Mouse (Mus musculus): ENCODE measurements around the gene Amh.

The Amh gene

DNA sequence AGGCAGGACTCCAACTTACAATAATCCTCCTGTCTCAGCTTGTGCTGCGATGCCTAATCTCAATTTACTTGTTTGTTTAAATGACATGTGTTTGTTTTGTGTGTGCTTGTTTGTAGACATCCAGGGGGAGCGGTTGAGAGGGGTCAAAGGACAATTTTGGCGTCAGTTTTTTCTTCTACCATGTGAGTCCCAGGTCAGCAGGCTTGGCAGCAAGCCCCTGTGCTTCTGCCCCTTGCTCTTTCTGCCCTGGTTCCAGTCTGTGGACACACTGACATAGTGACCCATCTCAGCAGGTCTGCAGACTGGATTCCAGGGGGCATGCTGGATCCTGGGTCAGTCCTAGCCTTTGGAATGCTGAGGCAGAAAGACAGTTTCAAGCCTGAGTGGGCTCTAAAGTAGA lies 14.4 kb downstream of the Amh start:
- in situ Hi-C loops (cut with MboI; ENCODE audit: low pct_unique_long_range_greater_than_20kb in 1 of 2, low sequenced_read_pairs in 2 of 2, unreplicated experiment in 1 of 2): no loop called here

DNA sequence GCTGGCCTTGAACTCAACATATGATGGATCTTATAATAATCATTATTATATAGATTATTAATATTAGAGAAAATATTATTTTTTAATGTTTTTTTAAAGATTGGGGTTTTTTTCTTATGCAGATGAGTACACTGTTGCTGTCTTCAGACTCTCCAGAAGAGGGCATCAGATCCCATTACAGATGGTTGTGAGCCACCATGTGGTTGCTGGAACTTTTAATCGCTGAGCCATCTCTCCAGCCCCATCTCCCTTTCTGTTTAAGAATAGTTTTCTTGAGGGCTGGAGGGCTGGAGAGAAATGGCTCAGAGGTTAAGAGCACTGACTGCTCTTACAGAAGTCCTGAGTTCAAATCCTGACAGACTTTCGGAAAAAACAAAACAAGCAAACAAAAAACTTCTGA lies 16.9 kb downstream of the Amh start:
- in situ Hi-C loops (cut with MboI; ENCODE audit: low pct_unique_long_range_greater_than_20kb in 1 of 2, low sequenced_read_pairs in 2 of 2, unreplicated experiment in 1 of 2): loop anchor here (5.0 to 10.0 kb wide), 3 partner anchors 55 to 175 kb away; no protein-coding TSS in a partner anchor

DNA sequence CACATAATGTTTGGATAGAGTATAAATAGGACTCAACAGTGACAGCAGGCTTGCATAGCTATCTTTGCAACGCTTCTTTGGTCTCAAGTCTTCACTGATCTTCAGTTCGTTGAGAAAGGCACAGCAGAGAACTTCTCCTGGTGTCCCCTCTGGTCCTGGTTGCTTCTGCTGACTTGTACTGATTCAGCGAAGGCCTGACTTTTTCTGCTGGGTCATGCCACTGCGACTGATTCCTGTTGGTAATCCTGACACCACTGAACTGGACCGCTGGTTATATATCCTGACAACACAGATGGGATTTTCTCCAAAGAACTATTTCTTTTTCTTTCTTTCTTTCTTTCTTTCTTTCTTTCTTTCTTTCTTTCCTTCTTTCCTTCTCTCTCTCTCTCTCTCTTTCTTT lies 17.5 kb downstream of the Amh start:
- in situ Hi-C loops (cut with MboI; ENCODE audit: low pct_unique_long_range_greater_than_20kb in 1 of 2, low sequenced_read_pairs in 2 of 2, unreplicated experiment in 1 of 2): loop anchor here (5.0 to 10.0 kb wide), 3 partner anchors 55 to 175 kb away; no protein-coding TSS in a partner anchor

DNA sequence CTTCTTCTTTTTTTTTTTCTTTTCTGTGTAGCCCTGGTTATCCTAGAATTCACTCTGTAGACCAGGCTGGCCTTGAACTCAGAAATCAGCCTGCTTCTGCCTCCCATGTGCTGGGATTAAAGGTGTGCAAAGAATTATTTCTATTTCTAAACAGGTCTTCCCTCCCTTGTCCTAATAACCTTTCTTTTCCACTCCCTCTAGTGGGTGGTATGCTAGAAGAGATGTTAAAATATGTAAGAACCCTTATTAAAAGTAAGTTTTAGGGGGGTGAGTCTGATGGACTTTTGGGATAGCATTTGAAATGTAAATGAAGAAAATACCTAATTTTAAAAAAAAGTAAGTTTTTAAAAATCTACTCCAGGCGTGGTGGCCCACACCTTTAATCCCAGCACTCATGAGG lies 18.3 kb downstream of the Amh start:
- in situ Hi-C loops (cut with MboI; ENCODE audit: low pct_unique_long_range_greater_than_20kb in 1 of 2, low sequenced_read_pairs in 2 of 2, unreplicated experiment in 1 of 2): loop anchor here (5.0 to 10.0 kb wide), 3 partner anchors 54 to 174 kb away; no protein-coding TSS in a partner anchor

DNA sequence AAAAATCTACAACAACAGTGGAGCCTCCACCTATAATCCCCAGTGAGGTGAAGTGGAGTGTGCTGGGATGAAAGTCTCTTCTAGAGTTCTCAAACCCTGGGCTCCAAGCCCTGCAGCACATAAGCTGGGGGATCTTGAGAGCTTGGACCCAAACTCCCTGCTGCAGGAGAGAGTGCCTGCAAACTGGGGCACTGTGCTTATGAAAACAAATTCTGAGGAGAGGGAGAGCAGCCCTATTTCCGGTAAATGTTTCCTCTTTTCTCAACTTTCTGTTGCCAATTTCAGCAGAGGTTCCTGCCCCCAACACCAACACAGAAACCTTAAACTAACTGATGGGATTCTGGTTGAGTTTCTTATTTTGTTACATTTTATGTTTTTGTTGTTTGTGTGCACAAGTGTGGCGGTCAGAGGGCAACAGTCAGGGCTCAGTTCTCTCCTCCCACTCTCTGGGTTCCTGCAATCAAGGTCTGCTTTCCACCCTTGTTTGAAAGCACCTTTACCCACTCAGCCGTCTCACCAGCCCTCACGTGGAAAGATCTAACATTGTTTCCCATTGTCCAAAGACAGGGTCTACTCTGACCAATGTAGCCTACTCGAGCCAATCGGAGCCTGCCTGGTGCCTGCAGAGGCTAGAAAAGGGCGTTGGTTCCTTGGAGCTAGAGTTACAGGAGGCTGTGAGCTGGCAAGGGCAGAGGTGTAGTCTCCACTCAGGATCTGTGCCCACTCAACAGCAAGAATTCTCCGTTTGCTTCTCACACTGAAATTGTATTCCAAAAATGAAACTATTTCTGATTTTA lies 19.0 kb downstream of the Amh start:
- in situ Hi-C loops (cut with MboI; ENCODE audit: low pct_unique_long_range_greater_than_20kb in 1 of 2, low sequenced_read_pairs in 2 of 2, unreplicated experiment in 1 of 2): loop anchor here (5.0 to 10.0 kb wide), 3 partner anchors 53 to 173 kb away; no protein-coding TSS in a partner anchor

DNA sequence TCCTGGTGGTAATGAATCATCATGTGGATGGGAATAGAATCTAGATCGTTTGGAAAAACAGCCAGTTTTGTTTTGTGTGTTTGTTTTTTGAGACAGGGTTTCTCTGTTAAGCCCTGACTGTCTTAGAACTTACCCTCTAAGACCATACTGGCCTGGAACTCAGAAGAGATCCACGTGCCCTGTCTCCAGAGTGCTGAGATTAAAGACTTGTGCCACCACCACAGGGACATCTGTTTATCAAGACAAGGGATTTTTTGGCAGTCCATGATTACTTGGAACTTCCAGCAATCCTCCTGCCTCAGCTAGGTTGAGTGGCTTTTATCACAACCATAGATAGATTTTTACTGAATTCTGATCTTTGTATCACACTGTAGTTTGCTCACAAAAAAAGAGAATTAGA lies 19.8 kb downstream of the Amh start:
- in situ Hi-C loops (cut with MboI; ENCODE audit: low pct_unique_long_range_greater_than_20kb in 1 of 2, low sequenced_read_pairs in 2 of 2, unreplicated experiment in 1 of 2): loop anchor here (5.0 to 10.0 kb wide), 3 partner anchors 52 to 172 kb away; no protein-coding TSS in a partner anchor

DNA sequence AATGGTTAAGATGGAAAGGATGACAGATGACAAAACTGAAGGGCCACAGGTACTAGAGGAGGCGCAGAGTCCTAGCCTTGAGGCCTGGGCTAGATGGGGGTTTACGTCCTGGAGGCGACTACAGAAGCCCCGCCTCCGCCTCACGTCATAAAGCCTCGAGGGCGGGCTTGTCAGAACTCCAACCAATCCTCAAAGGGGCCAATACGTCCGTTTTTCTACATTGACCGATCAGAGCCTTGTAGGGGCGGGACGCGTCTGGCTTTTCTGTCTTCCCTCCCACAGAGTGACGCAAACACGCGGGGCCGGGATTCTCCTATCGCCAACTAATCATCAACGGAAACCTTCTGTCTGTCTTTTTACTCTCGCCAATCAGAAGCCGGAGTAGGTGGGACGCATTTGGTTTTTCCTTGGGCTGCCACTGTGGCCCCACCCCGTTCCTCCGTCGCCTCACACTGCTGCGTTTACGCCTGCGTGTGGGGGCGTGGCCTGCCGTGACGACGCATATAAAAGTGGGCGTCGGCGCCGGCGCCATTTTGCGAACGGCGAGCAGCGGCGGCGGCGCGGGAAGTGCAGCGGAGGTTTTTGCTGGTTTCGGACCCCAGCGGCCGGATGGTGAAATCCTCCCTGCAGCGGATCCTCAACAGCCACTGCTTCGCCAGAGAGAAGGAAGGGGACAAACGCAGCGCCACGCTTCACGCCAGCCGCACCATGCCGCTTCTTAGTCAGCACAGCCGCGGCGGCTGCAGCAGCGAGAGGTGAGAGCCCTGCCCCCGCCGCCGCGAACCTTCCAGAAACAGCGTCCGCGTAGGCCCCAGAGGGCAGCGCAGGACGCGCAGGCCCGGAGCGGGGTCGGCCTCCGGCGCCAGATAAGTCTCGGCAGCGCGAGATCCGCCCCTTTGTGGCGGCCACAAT lies 21.4 kb downstream of the Amh start, which contains the start of gene Oaz1:
Gene Oaz1 (plus strand): TSS at position 506 of the 912 bp plus-strand sequence.
- in situ Hi-C loops (cut with MboI; ENCODE audit: low pct_unique_long_range_greater_than_20kb in 1 of 2, low sequenced_read_pairs in 2 of 2, unreplicated experiment in 1 of 2): loop anchor here in 1 of 2 experiments (10.0 kb wide), 1 partner anchor 168 kb away; no protein-coding TSS in a partner anchor

DNA sequence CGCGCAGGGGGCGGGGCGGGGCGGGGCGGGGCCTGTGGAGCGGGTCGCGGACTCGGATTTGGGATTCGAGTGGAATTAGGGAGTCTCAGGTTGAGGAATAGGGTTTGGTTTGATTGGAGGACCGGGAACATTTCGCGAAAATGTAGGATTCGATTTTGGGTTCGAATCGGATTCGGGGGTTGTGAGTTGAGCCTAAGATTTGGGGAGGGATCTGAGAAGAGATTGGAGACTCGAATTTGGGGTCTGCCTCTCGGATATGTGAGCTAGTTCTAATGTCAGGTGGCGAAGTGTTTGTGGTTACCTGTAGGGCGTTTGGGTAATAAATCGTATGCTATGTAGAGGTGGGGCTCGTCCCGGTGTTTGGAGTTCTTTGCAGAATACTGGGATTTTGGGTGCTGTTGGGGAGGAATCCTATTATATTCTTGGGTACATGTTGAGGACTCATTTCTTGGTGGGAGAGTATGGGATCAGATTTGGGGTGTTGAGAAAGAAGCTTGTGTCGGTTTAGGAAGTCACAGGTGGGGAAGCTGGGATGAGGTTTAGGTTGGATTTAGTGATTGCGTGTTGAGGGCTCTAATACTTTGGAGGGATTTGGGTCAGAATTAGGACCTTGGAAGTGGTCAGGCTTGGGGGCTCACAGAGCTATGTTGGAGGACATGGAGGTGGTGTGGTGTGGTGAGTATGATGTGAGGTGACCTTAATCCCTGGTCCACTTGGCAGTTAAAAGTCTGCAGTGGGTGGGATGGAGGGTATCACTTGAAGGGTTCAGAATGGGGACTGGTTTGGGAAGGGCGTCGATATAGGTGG lies 22.2 kb downstream of the Amh start:
- in situ Hi-C loops (cut with MboI; ENCODE audit: low pct_unique_long_range_greater_than_20kb in 1 of 2, low sequenced_read_pairs in 2 of 2, unreplicated experiment in 1 of 2): loop anchor here in 1 of 2 experiments (10.0 kb wide), 1 partner anchor 168 kb away; no protein-coding TSS in a partner anchor

DNA sequence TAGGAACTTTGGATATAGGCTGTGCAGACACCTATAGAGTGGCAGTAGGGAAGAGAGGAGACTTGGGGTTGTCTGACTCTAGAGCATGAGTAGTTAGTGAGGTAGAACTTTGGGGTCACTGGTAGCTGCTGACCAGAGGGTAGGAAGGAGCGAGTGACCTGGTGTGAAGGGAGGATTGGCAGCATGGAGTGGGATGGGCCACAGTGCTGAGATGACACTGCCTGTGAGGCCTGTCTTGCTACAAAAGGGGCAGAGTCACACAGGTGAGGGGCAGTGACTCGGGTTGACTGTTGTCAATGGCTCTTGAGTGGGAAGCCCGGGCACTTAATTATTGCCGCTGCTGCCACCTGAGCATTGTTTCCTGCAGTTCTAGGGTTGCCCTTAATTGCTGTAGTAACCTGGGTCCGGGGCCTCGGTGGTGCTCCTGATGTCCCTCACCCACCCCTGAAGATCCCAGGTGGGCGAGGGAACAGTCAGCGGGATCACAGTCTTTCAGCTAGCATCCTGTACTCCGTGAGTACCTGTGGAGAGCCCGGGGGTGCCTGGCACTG lies 22.9 kb downstream of the Amh start:
- in situ Hi-C loops (cut with MboI; ENCODE audit: low pct_unique_long_range_greater_than_20kb in 1 of 2, low sequenced_read_pairs in 2 of 2, unreplicated experiment in 1 of 2): loop anchor here in 1 of 2 experiments (10.0 kb wide), 1 partner anchor 167 kb away; no protein-coding TSS in a partner anchor

DNA sequence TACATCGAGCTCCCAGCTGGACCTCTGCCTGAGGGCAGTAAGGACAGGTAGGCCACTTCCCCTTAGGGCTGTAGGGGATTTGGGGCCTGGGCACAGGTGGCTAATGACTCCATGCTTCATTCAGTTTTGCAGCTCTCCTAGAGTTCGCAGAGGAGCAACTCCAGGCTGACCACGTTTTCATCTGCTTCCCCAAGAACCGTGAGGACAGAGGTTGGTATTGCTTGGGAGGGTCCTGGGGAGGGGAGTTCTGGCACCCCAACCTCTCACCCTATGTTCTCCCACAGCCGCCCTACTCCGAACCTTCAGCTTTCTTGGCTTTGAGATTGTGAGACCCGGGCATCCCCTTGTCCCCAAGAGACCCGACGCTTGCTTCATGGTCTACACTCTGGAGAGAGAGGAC lies 23.5 kb downstream of the Amh start:
- in situ Hi-C loops (cut with MboI; ENCODE audit: low pct_unique_long_range_greater_than_20kb in 1 of 2, low sequenced_read_pairs in 2 of 2, unreplicated experiment in 1 of 2): loop anchor here in 1 of 2 experiments (10.0 kb wide), 1 partner anchor 166 kb away; no protein-coding TSS in a partner anchor

DNA sequence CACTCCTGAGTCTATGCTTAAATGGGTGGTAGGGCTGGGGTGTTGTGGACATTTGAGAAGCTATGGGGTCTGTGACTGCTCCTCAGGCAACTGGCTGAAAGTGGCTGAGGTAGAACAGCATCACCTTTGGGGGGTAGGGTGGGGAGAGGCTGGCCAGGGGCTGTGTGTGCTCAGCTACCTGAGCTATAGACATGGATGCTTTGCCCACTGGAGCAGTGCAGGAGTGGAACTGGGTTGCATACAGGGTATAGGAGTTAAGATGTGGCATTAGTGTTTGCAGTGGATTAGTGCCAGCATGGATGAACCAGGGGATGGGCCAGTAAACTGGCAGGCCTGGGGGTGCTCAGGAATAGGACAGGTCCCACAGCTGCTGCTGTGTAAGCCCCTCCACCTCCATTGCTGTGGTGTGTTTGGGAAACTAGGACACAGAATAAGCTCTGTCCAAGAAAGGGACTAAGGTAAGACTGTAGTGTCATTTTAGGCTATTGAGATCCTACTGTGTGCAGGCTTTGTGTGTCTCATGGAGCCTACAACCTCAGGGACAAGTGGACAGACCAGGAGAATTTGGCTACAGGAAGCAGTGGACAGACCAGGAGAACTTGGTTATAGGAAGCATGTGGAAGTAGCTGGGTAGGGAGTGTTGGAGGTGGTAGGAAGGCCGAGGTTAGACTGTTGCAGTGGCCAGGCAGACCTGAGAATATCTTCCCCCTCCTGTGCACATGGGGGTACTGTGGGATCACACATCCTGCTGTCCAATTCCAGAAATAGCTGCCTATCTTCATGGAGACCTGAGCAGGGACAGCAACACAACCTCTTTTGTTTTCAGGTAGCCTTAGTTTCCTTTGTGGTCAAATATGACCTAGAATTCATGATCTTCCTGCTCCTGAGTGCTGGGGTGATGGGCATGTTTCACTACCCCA lies 24.6 kb downstream of the Amh start:
- in situ Hi-C loops (cut with MboI; ENCODE audit: low pct_unique_long_range_greater_than_20kb in 1 of 2, low sequenced_read_pairs in 2 of 2, unreplicated experiment in 1 of 2): loop anchor here in 1 of 2 experiments (10.0 kb wide), 1 partner anchor 165 kb away; no protein-coding TSS in a partner anchor

DNA sequence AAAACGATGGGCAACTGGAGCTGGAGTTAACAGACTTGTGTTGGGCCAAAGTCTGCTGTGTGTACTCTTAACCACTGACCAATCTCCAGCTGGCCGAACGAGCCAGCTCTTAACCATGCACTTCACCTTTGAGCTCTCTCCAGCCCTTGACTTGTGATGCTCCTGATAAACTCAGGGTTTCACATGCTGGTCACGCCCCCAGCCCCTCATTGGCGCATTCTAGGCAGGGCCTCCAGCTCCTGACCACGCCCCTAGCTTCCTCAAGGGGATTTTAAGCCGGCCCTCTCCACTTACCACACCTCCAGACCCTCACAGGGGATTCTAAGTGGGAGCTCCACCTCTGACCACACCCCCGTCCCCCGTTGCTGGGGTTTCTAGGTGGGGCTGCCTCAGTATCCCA lies 26.1 kb downstream of the Amh start:
- in situ Hi-C loops (cut with MboI; ENCODE audit: low pct_unique_long_range_greater_than_20kb in 1 of 2, low sequenced_read_pairs in 2 of 2, unreplicated experiment in 1 of 2): no loop called here

DNA sequence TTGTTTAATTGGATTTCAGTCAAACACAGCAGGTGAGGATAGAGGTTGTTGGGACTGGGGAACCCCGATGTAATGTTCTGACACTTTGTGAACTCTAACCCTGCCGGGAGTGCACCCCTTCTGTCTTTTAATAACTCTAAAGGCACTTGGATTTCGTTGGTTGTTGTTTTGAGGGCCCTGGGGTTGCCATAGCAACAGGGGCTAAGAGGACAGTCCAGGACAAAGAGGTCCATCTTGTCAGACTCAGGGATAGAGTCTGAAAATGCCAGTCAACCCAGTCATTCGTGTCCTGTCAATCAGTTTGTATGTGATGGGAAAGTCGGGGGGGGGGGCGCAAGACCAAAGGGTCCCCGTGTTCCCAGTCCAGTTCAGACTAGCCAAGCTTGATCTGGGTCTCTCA lies 27.8 kb downstream of the Amh start:
- in situ Hi-C loops (cut with MboI; ENCODE audit: low pct_unique_long_range_greater_than_20kb in 1 of 2, low sequenced_read_pairs in 2 of 2, unreplicated experiment in 1 of 2): no loop called here

DNA sequence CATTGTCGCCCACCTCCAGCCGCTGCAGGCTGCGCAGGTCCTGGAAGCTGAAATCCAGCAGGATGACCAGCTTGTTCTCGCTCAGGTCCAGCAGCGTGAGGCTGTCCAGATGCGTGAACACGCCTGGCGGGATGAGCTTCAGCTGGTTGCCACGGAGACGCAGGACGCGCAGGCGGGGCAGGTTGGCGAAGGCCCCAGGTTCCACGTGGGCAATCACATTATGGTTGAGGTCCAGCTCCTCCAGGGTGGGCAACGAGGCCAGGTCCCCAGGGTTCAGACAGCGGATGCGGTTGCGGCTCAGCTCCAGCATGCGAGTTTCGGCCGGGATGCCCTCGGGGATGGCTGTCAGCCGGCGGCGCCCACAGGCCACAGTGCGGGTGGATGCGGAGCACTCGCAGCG lies 30.6 kb downstream of the Amh start:
- in situ Hi-C loops (cut with MboI; ENCODE audit: low pct_unique_long_range_greater_than_20kb in 1 of 2, low sequenced_read_pairs in 2 of 2, unreplicated experiment in 1 of 2): no loop called here

DNA sequence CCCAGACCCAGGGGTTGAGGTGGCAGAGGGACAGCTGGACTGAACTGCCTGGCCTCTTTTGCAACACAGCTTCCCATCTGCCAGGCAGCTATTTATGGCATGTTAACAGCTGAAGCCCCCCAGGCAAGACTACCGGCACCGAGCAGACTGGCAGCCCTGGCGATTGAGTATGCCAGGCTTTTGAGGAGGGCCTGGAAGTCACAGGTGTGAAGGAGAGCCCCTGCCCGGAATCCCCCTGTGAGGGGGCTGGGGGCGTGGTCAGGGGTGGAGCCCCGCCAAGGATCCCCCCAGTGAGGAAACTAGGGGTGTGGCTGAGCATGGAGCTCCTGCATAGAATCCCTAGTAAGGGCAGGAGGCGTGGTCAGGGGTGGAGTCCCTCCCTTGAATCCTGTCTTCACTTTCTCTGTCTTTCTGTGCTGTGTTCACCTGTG lies 31.9 kb downstream of the Amh start:
- in situ Hi-C loops (cut with MboI; ENCODE audit: low pct_unique_long_range_greater_than_20kb in 1 of 2, low sequenced_read_pairs in 2 of 2, unreplicated experiment in 1 of 2): no loop called here

DNA sequence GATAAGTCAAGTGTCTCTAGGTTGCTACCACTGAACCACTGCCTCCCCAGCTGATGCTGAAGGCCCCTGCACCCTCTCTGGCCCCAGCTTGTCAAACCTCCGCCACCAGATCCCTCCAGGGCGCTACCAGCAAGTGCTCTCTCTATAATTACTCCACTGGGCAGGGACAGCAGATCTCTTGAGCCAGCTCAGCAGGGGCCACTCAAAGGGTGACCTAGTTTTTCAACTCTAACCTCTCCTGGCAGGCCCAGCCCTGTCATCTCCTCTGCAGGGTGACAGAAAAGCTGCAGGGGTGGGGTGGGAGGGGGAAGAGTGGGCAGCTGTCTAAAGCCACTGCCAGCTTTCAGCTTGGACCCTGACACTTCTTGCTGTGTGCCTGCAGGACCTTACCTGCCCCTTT lies 32.8 kb downstream of the Amh start:
- in situ Hi-C loops (cut with MboI; ENCODE audit: low pct_unique_long_range_greater_than_20kb in 1 of 2, low sequenced_read_pairs in 2 of 2, unreplicated experiment in 1 of 2): no loop called here

All from mouse embryonic stem cell (cell line).